Mouse (Mus musculus) layer of hippocampus, adult 11-12 months (tissue): ENCODE measurements at regions not wholly inside any gene's neighbourhood (a gene's known extent, or its start where the extent isn't known, plus 50 kb on each side); places are given as distances from the start of the nearest gene placed in this dataset.

ENCODE experiments used
- DNase-seq: peaks from one replicate; pipeline ENCODE4 v3.0.0; 2022; ENCODE audit warnings: low spot score

DNA sequence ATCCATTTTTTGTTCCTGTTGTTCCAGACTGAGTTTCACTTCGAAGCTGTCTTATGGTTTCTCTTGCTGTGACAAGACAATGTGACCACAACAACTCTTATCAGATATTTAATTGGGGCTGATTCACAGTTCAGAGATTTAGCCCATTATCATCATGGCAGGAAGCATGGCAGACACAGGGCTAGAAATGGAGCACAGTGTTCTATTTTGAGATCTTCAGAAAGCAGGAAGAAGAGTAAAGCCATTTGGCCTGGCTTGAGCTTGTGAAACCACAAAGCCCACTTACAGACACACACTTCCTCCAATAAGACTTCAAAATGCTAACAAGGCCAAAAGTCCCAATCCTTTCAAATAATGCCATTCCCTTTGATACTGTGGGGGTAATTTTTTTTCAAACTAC, 670.4 kb upstream of the Cdh12 start:
- no peak for DNase-seq

DNA sequence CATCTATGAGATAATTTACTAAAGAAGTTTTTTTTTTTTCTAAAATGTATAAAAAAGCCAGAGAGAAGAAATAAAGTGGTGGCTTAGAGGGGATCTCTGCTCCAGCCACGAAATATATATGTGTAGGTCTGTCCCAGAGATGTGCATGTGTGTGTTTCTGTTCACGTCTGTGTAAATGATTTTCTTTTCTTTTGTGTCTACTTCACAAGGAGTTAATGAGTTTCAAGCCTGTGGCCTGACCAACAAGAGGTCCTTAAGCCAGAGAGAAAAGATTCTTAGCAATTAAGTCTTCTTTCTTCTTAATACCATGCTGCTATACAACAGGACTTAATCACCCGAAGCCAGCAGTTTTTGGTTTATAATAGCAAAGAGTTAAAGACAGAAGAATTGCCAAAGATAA, 665.2 kb upstream of the Cdh12 start:
- DNase-seq, result no peak

DNA sequence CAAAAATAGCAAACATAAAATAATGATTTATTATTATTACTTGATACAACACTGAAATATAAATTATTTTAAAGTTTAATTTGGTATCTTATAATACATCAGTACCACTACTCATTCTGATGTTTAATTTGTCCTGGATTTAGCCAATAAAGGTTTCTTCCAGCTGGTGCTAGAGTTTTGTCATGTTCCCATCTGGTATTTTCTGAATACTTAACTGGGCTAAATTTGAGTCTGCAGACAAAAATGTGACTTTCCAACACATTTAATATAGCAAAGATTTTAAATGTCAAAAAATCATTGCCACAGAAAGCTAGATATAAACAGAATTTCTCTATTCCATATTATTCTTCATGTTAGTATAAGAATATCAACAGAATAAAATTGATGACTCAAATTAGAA, 642.1 kb upstream of the Cdh12 start:
- no peak for DNase-seq

DNA sequence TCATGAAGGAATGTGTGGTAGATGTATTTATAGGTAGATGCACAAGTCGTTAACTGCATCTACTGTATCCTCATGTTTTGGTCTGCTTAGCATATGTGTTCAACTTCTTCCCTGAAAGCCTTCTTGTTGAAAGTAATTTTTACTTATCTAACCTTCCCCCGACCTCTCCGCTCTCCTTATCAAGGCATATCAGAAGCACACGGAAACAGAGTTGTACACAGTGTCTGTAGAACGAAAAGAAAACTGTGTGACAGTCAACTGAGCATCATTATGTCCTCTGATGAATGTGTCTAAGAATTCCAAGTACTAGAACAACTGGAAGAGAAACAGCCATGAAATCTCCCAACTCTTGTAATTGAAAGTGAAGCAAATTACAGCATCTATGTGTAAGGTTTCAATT, 635.4 kb upstream of the Cdh12 start:
- DNase-seq, result no peak

GRCm38 (mm10) chr15:19856892-19857655, 592.0 kb upstream of the Cdh12 start:
- peak; percentile 22 for DNase-seq

GRCm38 (mm10) chr15:19857656-19858006, 591.4 kb upstream of the Cdh12 start:
- no peak for DNase-seq

GRCm38 (mm10) chr15:19858668-19859067, 590.4 kb upstream of the Cdh12 start:
- DNase-seq, result no peak

DNA sequence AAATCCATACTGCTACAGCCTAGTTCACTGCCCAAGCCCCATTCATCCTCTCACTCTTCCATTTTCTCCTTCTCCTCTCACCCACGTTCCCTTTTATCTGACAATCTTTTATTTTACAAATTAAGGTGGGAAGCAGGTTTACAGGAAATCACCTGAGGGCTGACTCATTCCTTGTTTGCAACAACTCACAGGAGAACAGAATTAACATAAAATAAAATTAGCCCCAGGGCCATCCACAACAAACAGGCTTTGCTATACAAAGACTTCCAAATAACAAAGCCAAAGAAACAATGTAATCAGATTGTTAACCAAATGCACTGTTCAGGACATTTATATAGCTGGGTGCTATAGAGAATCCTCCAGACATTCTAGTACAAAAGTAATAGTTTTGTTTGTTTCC, 585.1 kb upstream of the Cdh12 start:
- no peak for DNase-seq

DNA sequence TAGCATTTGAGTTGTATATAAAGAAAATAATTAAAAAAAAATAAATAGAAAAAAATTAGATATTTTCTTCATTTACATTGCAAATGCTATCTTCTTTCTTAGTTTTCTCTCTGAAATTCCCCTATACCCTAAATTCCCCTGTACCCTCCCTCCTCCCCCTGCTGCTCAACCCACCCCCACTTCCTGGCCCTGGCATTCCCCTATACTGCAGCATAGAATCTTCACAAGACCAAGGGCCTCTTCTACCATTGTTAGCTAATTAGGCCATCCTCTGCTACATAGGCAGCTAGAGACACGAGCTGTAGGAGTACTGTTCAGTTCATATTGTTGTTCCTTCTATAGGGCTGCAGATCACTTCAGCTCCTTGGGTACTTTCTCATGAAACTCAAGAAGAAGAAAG, 582.5 kb upstream of the Cdh12 start:
- no peak for DNase-seq

DNA sequence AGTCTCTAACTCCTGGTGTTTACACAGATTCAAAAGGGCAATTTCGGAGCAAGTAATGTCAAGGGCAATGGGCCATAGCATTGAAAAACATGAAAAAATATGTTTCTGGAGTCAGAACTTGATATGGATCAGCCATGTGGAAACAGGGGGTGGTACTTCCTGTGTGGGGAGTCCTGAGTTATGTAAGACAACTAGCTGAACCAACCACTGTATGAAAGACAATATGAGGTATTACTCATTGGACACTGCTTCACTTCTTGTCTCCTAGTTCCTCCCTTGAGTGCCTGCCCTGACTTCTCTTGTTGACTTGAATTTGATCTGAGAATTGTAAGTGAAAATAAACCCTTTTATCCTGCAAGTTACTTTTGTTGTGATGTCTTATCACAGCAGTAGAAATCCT, 580.0 kb upstream of the Cdh12 start:
- DNase-seq, result no peak

- DNase-seq, result no peak
Observed at GRCm38 (mm10) chr15:19872611-19873010, 576.5 kb upstream of the Cdh12 start.
